Mouse (Mus musculus): ENCODE data around the gene Scamp2.

DNA sequence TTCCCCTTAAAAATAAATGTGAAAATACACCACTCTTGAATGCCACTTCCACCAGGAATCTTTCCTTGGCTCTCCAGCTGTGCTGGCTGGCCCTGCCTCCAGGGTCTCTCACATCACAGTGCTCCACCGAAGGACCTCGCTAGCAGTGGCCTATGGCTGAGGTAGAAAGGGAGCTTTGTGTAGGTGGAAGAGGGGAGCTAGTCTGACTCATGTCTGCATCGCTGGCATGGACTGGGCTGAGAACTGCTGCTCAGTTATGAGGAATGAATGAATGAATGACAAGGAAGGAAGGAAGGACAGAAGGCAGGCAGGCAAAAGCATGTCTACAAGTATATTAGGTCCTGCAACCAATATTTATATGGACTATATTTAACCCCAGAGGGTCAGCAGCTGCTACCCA, 76.5 kb downstream of the Scamp2 start:
- TF ChIP-seq POLR2A (IDR thresholded peaks at IDR 0.05; ENCODE audit: borderline replicate concordance, control insufficient read depth, low read depth, low read length) (no peak), CTCF (IDR thresholded peaks at IDR 0.05; ENCODE audit: control insufficient read depth, insufficient read depth, low read length) (no peak)
